Mouse (Mus musculus) thymus, adult 2 months (tissue): Measurements from ENCODE around the gene Shc2.
A peak's percentile ranks its signal among the peaks of the same experiment; 100 is the strongest.

Experiments
- CTCF ChIP-seq: fragments of 200-500 bp; IDR thresholded peaks from 2 replicates; pipeline ENCODE4 v1.5.1; 2012; ENCODE audit warnings: mild to moderate bottlenecking, control low read depth, low read length, moderate library complexity, borderline replicate concordance; ENCODE audit not compliant: control insufficient read depth, poor library complexity, insufficient read depth; ENCODE audit errors: extremely low read depth
- POLR2A ChIP-seq: fragments of 200-500 bp; IDR thresholded peaks from 2 replicates; pipeline ENCODE4 v1.6.1; 2012; ENCODE audit warnings: mild to moderate bottlenecking, low read length, control low read depth, moderate library complexity; ENCODE audit not compliant: control insufficient read depth, poor library complexity, insufficient read depth; ENCODE audit errors: extremely low read depth

DNA sequence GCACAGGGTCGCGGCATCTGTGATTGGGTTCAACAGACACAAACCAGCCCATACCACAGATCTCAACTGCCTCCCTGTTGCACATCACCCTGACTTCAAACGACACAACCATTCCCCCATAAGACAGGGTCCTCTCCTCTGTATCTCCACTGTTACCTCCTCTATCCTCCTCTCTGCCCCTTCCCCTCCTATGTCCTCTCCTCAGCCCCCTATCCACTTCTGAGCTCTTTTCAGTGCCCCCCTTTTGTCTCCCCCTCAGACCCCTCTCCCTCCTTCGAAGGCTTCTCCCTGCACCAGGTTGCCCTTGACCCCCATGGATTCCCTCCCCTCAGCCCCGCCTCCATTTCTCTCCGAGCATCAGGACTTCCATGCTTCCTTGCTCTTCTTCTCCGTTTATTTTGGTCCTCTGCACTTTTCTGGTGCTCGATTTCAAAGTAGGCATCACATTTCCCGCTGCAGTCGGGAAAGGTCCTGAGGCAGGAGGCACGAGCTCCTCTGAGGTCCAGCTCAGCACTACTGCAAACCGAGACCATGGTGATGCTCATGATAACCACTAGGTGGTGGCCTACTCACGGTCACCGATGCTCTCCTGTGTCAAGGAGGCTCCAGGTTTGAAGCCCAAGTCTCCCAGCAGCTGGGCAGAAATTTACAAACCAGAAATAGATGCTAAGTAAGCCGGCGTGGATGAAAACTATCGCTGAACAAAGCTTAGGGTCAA is 42.7 kb downstream of the Shc2 start:
- TF ChIP-seq CTCF = peak; percentile 69; the same call in 1 of the 2 replicates
- no peak for TF ChIP-seq POLR2A
